Mouse (Mus musculus) thymus, adult 18-20 months (tissue): ENCODE measurements around the gene Eml4.

ENCODE experiments used
- DNase-seq, 2 experiments: peaks; one replicate each; pipeline ENCODE4 v3.0.0; 2022; ENCODE audit warnings: mixed read lengths in 2 of 2

The Eml4 gene

DNA sequence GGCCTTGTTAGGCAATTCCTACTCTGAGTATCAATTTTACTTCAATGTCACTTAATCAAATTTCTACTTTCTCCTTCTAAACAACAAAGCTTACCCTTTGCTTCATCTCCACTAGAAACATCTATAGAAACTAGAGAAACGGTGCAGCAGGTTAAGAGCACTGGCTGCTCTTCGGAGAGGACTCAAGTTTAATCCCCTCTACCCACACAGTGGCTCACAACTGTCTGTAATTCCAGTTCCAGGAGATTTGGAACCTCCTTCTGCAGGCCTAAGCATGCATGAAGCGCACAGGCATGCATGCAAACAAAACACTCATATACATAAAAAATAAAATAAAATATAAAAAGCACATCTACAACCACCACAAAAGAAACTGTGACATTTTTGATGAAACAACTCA, 161.4 kb downstream of the Eml4 start:
- DNase-seq, result no peak

DNA sequence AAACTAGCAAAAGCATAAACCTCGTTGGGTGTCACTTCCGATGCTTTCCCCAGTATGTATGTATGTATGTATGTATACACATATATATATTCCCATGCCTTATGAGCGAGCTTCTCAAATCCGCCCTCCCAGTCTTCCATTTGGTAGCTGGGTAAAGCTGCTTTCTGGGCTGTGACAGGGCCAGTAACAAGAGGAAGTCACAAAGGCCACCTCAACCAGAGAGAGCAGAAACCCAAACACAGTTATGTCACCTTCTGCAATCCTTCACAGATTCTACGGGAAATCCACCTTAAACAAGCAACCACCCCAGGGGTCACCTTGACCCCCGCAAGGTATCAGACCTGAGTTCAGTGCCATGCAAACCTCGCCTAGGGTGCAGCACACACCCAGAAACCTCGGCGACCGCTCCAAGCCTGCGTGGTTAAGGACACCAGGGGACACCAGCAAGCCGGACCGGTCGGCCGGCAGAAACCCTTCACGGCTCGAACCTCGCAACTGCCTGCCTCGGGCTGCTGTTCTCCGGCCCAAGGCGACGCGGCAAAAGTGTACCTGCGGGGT, 163.0 kb downstream of the Eml4 start:
- DNase-seq, result no peak

DNA sequence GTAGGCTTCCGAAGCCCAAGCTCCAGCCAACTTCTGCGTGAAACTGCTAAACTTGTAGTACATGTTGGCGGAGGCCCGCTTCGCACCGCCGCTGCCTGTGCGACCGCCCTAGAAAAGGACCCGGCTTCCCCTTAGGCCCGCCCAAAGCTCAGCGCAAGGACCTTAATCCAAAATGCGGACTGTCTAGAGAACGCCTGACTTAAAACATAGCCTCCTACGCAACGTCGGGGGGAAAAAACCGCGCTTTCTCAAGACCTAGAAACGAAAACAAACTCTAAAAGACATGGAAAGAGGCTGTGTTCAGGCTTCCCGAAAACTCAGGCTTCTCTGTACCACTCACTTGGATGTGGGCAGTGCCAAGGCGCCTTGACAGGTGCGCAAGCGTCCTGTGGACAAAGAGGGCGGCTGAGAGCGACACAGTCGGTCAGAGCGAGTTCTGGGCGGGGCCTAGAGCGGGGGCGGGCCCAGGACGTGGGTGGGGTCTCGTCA, 163.5 kb downstream of the Eml4 start:
- peak; percentile 74 to 83 for DNase-seq

DNA sequence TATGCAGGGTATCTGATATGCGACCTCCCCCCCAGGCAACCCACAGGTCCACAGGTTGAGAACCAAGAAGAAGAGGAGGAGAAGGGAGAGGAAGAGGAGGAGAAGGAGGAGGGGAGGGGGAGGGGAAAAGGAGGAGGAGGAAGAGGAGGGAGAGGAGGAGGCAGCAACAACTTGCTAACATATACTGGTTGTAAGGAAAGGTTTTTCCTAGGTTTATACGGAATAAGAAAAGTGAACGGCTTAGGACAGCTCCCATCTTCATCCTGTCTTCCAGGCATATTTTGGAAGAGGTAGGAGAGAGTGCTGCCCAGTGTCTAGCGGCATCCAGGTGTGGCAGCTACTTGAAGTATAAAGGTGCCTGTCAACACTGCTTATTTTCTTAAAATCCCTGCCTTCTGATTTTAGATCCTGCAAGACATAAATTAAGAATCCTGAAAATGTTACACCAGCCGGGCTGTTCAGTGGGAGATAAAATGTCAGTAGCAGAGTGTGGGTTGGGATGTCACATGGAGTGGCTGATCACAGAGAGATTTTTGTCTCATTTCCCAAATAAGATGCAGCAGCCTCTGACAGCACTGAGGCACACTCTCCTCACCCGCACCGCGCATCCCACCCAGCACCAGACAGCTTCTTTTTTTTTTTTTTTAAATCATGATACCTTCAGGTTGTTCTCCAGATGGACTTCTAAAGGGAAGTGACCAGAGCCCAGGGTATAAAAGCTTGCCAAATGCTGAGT, 166.7 kb downstream of the Eml4 start, which contains the start of gene Cox7a2l:
Gene Cox7a2l (minus strand): TSS at position 51 of the 736 bp plus-strand sequence.
- no peak for DNase-seq

DNA sequence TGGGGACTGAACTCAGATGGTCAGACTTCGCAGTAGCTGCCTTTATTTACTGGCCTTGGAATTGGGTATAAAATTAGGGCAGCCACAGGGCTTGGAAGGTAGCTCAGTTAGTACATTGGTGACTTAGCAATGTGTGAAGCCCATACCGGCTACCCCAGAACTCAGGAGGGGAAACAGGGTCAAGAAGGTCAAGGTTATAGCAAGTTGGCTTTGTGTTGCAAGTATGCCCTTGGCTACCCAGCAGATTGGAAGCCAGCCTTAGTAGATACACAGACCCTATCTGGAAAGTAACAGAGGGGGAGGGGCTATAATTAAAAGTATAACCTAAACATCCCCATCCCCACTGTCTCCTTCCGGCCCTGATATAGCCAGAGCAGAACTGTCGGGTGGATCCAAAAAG, 171.2 kb downstream of the Eml4 start:
- DNase-seq, result no peak

DNA sequence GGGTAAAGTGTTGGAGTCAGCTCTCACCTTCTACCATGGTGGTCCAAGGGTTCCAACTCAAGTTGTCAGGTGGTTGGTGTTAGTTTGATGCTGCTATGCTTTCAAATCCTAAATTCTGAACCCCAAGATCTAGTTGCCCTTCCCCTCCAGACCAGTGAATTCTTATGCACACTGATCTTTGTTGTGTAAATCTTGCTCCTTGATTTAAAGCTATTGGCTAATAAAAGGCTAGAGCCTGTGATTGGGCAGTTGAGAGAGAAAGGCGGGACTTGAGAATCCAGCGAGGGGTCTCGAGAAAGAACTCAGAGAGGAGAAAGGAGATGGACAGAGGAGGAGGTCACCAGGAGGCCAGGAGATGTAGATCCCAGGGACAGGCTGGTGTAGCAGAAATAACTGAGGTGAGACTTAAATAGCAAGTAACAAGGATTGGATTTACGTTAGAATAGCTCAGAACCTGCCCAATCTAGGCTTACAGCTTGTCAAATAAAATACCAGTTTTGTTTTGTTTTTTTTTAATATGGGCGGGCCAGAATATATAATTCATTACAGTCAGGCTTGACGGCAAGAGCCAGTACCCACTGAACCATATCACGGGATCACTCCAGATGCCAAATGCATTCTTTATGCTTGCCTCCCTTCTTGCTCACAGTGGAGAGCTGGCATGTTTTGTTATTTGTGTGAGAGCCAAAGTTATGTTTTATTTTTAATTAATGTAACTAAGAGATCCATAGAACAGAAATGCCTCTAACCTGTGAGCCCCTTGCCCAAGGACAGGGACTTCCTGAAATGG, 172.1 kb downstream of the Eml4 start:
- DNase-seq, result no peak

- no peak for DNase-seq
Measured at GRCm38 (mm10) chr17:83524753-83525152, 174.0 kb downstream of the Eml4 start.

DNA sequence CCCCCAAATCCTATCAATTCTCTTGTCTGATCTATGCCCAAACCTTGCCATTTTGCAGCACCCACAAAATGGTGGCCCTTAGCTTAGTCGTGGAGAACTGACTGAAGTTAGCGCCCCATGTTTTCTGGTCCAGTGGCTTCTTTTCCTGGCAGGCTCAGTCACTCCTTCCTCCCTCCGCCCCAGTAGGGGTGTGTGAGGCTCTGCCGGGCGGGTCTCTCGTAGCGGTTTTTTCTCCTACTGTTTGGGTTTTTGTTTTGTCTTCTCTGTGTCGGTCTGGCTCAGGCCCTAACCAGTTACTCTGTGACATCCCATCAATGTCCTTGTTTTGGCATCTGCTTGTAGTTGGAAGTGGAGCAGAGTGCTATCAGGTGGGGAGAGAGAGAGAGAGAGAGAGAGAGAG, 174.9 kb downstream of the Eml4 start:
- DNase-seq, result no peak

DNA sequence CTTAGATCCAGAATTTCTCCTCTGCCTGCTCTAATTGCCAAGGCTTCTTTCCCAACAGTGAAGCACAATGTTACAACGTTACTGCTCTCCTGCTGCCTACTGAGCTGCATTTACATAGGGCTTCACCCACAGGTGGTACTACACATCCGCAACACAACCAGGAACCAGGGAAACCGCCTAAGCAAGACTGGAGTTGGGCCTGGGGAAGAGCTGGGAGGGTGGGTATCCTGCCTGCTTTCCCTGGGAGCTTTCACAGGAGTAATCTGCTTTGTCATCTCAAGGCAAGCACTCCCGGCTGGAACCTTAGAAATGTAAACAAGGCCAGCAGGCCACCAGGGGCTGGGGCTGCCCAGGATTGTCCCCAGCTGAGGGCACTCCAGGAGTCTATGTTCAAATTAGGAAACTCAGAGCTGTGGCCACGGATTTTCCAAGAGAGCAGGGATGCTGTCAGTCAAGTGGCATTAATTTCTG, 175.4 kb downstream of the Eml4 start:
- no peak for DNase-seq

GRCm38 (mm10) chr17:83526624-83527532, 176.1 kb downstream of the Eml4 start:
- peak; percentile 49 to 70 for DNase-seq

- DNase-seq, result peak in 1 of 2 experiments; percentile 30
Measured at GRCm38 (mm10) chr17:83527651-83528381, 177.1 kb downstream of the Eml4 start.
